In the genomic region with DNA sequence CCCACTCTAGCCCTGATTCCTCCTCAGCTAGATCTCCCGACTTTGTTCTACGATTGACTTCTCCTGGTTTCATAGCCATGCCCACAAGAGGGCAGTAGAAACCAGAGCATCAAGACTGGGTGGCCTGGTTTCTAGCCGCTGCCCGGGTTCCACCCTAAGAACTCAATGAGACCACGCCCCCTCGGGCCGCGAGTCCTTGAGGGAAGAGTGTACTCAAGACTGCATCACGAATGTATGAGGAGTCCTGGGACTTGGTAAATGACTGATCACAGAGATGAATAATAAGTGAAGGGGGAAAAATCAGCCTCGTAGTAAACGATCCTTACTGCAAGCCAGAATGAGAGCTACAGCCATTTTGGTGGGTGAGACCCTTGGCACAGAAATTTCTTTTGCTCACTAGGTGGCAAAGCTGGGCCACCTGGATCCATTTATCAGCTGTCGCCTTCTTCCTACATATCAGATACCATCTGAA, we compare ENCODE assay signal across 8 mouse cellular contexts. TPM values are rescaled to one million over a fixed set of nuclear protein-coding genes. Genes with fewer than 3 reads are reported as not detected.
A peak's percentile ranks its signal among the peaks of the same experiment; 100 is the strongest.
DNase-seq lines count a peak whose midpoint lies in the region; ATAC-seq and TF ChIP-seq lines count a peak whose summit lies in the region.

No protein-coding gene starts in this region.

- no peaks in the 10 kb centered on the region; the same call in 1 of the 2 replicates for H3K27me3 ChIP-seq in heart, embryonic 11.5 days (ENCODE audit: control insufficient read depth, insufficient read depth, low read length)
- peaks cover 7% of the 10 kb centered on the region; the same call in 1 of the 2 replicates for H3K27me3 ChIP-seq in kidney, embryonic 15.5 days
- H3K27me3 ChIP-seq in liver, embryonic 11.5 days (replicated peaks; ENCODE audit: control insufficient read depth, insufficient read depth, low read length), result no peaks in the 10 kb centered on the region
- no peaks in the 10 kb centered on the region for H3K27me3 ChIP-seq in splenic B cell, adult 2 months (ENCODE audit: control insufficient read depth, insufficient read depth, low read length, poor library complexity, severe bottlenecking)

- peak; percentile 88 for DNase-seq in CD4-positive, CD25-positive, alpha-beta regulatory T cell, adult 2 months (ENCODE audit: low read depth, low spot score)
- peak; percentile 96 for DNase-seq in brain, adult 2 months (ENCODE audit: low read depth, low spot score)
- peak; percentile 80 for DNase-seq in liver, embryonic 11.5 days (ENCODE audit: low spot score)
- peak; percentile 83 for DNase-seq in naive thymus-derived CD4-positive, alpha-beta T cell, adult 2 months (ENCODE audit: low read depth)
- peak; percentile 87 for DNase-seq in splenic B cell, adult 2 months (ENCODE audit: low read depth, low spot score)

- no peak overlapping the region for H3K27ac ChIP-seq in embryonic fibroblast, embryonic 13.5 days (ENCODE audit: insufficient read depth, low read length)
- H3K27ac ChIP-seq in heart, embryonic 11.5 days (ENCODE audit: low read depth, low read length), result no peak overlapping the region
- no peak overlapping the region for H3K27ac ChIP-seq in kidney, embryonic 15.5 days
- no peak overlapping the region for H3K27ac ChIP-seq in liver, embryonic 11.5 days (ENCODE audit: low read depth, low read length)

- H3K9me3 ChIP-seq in heart, embryonic 11.5 days (replicated peaks; ENCODE audit: control insufficient read depth, low read length), result no peaks in the 10 kb centered on the region
- no peaks in the 10 kb centered on the region for H3K9me3 ChIP-seq in kidney, embryonic 15.5 days (replicated peaks)
- no peaks in the 10 kb centered on the region for H3K9me3 ChIP-seq in liver, embryonic 11.5 days (ENCODE audit: control insufficient read depth, low read length)

- H3K36me3 ChIP-seq in heart, embryonic 11.5 days (ENCODE audit: control insufficient read depth, insufficient read depth, low read length), result no peaks in the 10 kb centered on the region
- no peaks in the 10 kb centered on the region for H3K36me3 ChIP-seq in kidney, embryonic 15.5 days
- H3K36me3 ChIP-seq in liver, embryonic 11.5 days (ENCODE audit: control insufficient read depth, insufficient read depth, low read length), result no peaks in the 10 kb centered on the region
- no peaks in the 10 kb centered on the region for H3K36me3 ChIP-seq in splenic B cell, adult 2 months (ENCODE audit: control insufficient read depth, insufficient read depth, low read length, poor library complexity, severe bottlenecking)

- no peaks in the 10 kb centered on the region for H3K4me1 ChIP-seq in embryonic fibroblast, embryonic 13.5 days (ENCODE audit: control insufficient read depth, insufficient read depth, low read length)
- H3K4me1 ChIP-seq in heart, embryonic 11.5 days (ENCODE audit: control insufficient read depth, insufficient read depth, low read length), result no peaks in the 10 kb centered on the region
- no peaks in the 10 kb centered on the region for H3K4me1 ChIP-seq in kidney, embryonic 15.5 days
- H3K4me1 ChIP-seq in liver, embryonic 11.5 days (replicated peaks; ENCODE audit: control insufficient read depth, insufficient read depth, low read length), result no peaks in the 10 kb centered on the region

- 0 out of 2 replicates have a peak, but pooled peaks have one; percentile 33 for TF ChIP-seq CTCF in embryonic fibroblast, embryonic 13.5 days (IDR thresholded peaks at IDR 0.05; ENCODE audit: borderline replicate concordance, insufficient read depth, low read length)

- peak; percentile 65 for ATAC-seq in heart, embryonic 11.5 days (replicated peaks; ENCODE audit: insufficient number of reproducible peaks, low FRiP score, low TSS enrichment)
- ATAC-seq in kidney, embryonic 15.5 days (replicated peaks; ENCODE audit: low FRiP score), result peak; percentile 91
- peak; percentile 78 for ATAC-seq in liver, embryonic 11.5 days (replicated peaks; ENCODE audit: low FRiP score)

- no peak for TF ChIP-seq POLR2A in embryonic fibroblast, embryonic 13.5 days (IDR thresholded peaks at IDR 0.05; ENCODE audit: low read depth, low read length)

- H3K4me2 ChIP-seq in heart, embryonic 11.5 days, result peak overlapping the region; percentile 65
- peak overlapping the region; percentile 55 for H3K4me2 ChIP-seq in kidney, embryonic 15.5 days
- H3K4me2 ChIP-seq in liver, embryonic 11.5 days, result peak overlapping the region; percentile 59

- 2% methylated on average over 12 of the region's 12 CpGs for WGBS in heart, embryonic 11.5 days (ENCODE audit: insufficient replicate concordance)
- 1% methylated on average over 12 of the region's 12 CpGs for WGBS in kidney, embryonic 15.5 days
- WGBS in liver, embryonic 11.5 days, result 4% methylated on average over 12 of the region's 12 CpGs

- 0 out of 2 replicates have a peak overlapping the region, but pooled peaks have one; percentile 22 for H3K9ac ChIP-seq in heart, embryonic 11.5 days (ENCODE audit: low read depth, low read length)
- no peak overlapping the region for H3K9ac ChIP-seq in kidney, embryonic 15.5 days
- H3K9ac ChIP-seq in liver, embryonic 11.5 days (ENCODE audit: low read depth, low read length), result no peak overlapping the region

- H3K4me3 ChIP-seq in embryonic fibroblast, embryonic 13.5 days (ENCODE audit: insufficient read depth, low read length), result no peak overlapping the region
- peak overlapping the region; percentile 37 for H3K4me3 ChIP-seq in heart, embryonic 11.5 days (ENCODE audit: low read depth, low read length)
- peak overlapping the region; percentile 41 for H3K4me3 ChIP-seq in kidney, embryonic 15.5 days (replicated peaks)
- peak overlapping the region; percentile 32 for H3K4me3 ChIP-seq in liver, embryonic 11.5 days (ENCODE audit: low read depth, low read length)

RNA-seq across cellular contexts. Expression of gene Oaz3, which starts 12.8 kb away (rescaled TPM):
- not detected in 2 replicates for polyA plus RNA-seq in embryonic fibroblast, embryonic 13.5 days (2011; ENCODE audit: insufficient read length, low read depth, missing spikeins)
- 0.29 TPM in 1 of 2 replicates, not detected in the other for polyA plus RNA-seq in heart, embryonic 11.5 days (2014; fragmentation: Nextera tagmentation; extraction: Ambion mirVana)
- 0.45 and 0.84 TPM in 2 replicates for polyA plus RNA-seq in kidney, embryonic 15.5 days (2015; fragmentation: Nextera tagmentation; extraction: Ambion mirVana)
- polyA plus RNA-seq in liver, embryonic 11.5 days (2014; fragmentation: Nextera tagmentation; extraction: Ambion mirVana), result 0.51 and 0.53 TPM in 2 replicates

RNA-seq across cellular contexts. Expression of gene Mrpl9, which starts 13.4 kb away (rescaled TPM):
- polyA plus RNA-seq in embryonic fibroblast, embryonic 13.5 days (2011; ENCODE audit: insufficient read length, low read depth, missing spikeins), result 28.6 and 31.1 TPM in 2 replicates
- polyA plus RNA-seq in heart, embryonic 11.5 days (2014; fragmentation: Nextera tagmentation; extraction: Ambion mirVana), result 60.8 and 65.5 TPM in 2 replicates
- 68.4 and 70.4 TPM in 2 replicates for polyA plus RNA-seq in kidney, embryonic 15.5 days (2015; fragmentation: Nextera tagmentation; extraction: Ambion mirVana)
- 84.9 and 87.3 TPM in 2 replicates for polyA plus RNA-seq in liver, embryonic 11.5 days (2014; fragmentation: Nextera tagmentation; extraction: Ambion mirVana)

RNA-seq across cellular contexts. Expression of gene Celf3, which starts 21.5 kb away (rescaled TPM):
- polyA plus RNA-seq in embryonic fibroblast, embryonic 13.5 days (2011; ENCODE audit: insufficient read length, low read depth, missing spikeins), result not detected in 2 replicates
- 2.8 and 4.7 TPM in 2 replicates for polyA plus RNA-seq in heart, embryonic 11.5 days (2014; fragmentation: Nextera tagmentation; extraction: Ambion mirVana)
- 2.5 and 5.5 TPM in 2 replicates for polyA plus RNA-seq in kidney, embryonic 15.5 days (2015; fragmentation: Nextera tagmentation; extraction: Ambion mirVana)
- 2.9 and 3.8 TPM in 2 replicates for polyA plus RNA-seq in liver, embryonic 11.5 days (2014; fragmentation: Nextera tagmentation; extraction: Ambion mirVana)

RNA-seq across cellular contexts. Expression of gene Riiad1, which starts 23.6 kb away (rescaled TPM):
- polyA plus RNA-seq in embryonic fibroblast, embryonic 13.5 days (2011; ENCODE audit: insufficient read length, low read depth, missing spikeins), result 2.7 and 3.2 TPM in 2 replicates
- 6.6 and 7.0 TPM in 2 replicates for polyA plus RNA-seq in heart, embryonic 11.5 days (2014; fragmentation: Nextera tagmentation; extraction: Ambion mirVana)
- polyA plus RNA-seq in kidney, embryonic 15.5 days (2015; fragmentation: Nextera tagmentation; extraction: Ambion mirVana), result 1.2 and 2.3 TPM in 2 replicates
- 0.53 TPM in 1 of 2 replicates, not detected in the other for polyA plus RNA-seq in liver, embryonic 11.5 days (2014; fragmentation: Nextera tagmentation; extraction: Ambion mirVana)

RNA-seq across cellular contexts. Expression of gene Tdrkh, which starts 43.5 kb away (rescaled TPM):
- polyA plus RNA-seq in embryonic fibroblast, embryonic 13.5 days (2011; ENCODE audit: insufficient read length, low read depth, missing spikeins), result 9.0 and 14.1 TPM in 2 replicates
- 8.4 and 8.7 TPM in 2 replicates for polyA plus RNA-seq in heart, embryonic 11.5 days (2014; fragmentation: Nextera tagmentation; extraction: Ambion mirVana)
- polyA plus RNA-seq in kidney, embryonic 15.5 days (2015; fragmentation: Nextera tagmentation; extraction: Ambion mirVana), result 12.0 and 15.5 TPM in 2 replicates
- polyA plus RNA-seq in liver, embryonic 11.5 days (2014; fragmentation: Nextera tagmentation; extraction: Ambion mirVana), result 10.4 and 11.4 TPM in 2 replicates
